Mouse (Mus musculus): ENCODE results near the gene Tmbim6. TPM values are rescaled to one million over a fixed set of nuclear protein-coding genes. Genes with fewer than 3 reads are reported as not detected.

Gene Tmbim6
- polyA plus RNA-seq, 1 experiment from 2014 or later = 225 TPM

GRCm38 (mm10) chr15:99455415-99455814, 62.7 kb downstream of the Tmbim6 start:
- Histone ChIP-seq H3K4me3 (ENCODE audit: low read depth, low read length) (no peak overlapping the region), H3K9ac (ENCODE audit: low read length) (no peak overlapping the region; the same call in 1 of the 2 replicates), H3K36me3 (ENCODE audit: control insufficient read depth, insufficient read depth, low read length) (no peaks in the 10 kb centered on the region), H3K27me3 (ENCODE audit: control insufficient read depth, insufficient read depth, low read length) (no peaks in the 10 kb centered on the region), H3K4me1 (ENCODE audit: control insufficient read depth, insufficient read depth, low read length) (peaks cover 23% of the 10 kb centered on the region), H3K27ac (replicated peaks; ENCODE audit: low read depth, low read length) (no peak overlapping the region), H3K9me3 (ENCODE audit: control insufficient read depth, low read length) (no peaks in the 10 kb centered on the region), H3K4me2 (ENCODE audit: low read depth, severe bottlenecking) (peak overlapping the region; percentile 7; the same call in 1 of the 2 replicates)
- whole genome bisulfite sequencing = 88% methylated on average over 3 of the region's 3 CpGs
- DNase-seq (ENCODE audit: low spot score) = no peak
- no peak for ATAC-seq (ENCODE audit: insufficient number of reproducible peaks, low FRiP score, low TSS enrichment, low read depth)

DNA sequence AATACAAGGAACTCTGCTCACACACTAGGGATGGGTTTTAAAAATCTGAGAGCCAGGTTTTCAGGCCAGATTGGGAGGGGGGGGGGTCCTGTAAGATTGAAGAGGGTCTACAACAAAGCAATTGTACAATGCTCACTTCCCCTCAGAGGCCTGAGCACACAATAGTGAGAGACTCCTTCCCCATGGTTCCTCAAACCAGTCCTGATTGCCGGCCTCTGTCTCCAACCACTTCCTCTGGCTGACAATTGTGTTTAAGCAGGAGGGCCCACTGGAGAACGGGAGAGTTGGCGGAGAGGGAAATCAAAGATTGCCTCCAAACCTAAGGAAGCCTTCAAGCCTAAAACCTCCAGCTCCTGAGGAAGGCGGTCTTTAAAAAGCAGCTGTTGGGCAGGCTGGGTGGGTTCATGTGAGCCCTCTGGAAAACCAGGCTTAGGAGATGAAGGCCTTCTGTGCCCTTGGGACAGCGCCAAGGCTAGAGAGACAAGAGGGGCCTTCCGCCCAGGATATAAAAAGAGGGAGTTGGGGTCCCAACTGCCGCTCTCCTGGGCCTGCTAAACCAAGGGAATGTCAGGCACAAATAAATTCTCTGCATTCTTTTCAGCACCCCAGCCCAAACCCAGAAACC, 63.8 kb downstream of the Tmbim6 start:
- no peaks in the 10 kb centered on the region for H3K36me3 ChIP-seq (ENCODE audit: control insufficient read depth, insufficient read depth, low read length)
- H3K4me3 ChIP-seq (ENCODE audit: low read depth, low read length) = peak overlapping the region; percentile 88
- H3K27me3 ChIP-seq (ENCODE audit: control insufficient read depth, insufficient read depth, low read length) = no peaks in the 10 kb centered on the region
- peak overlapping the region; percentile 85; the same call in 1 of the 2 replicates for H3K27ac ChIP-seq (replicated peaks; ENCODE audit: low read depth, low read length)
- ATAC-seq (ENCODE audit: insufficient number of reproducible peaks, low FRiP score, low TSS enrichment, low read depth) (no peak), DNase-seq (ENCODE audit: low spot score) (no peak)
- H3K4me1 ChIP-seq (ENCODE audit: control insufficient read depth, insufficient read depth, low read length) = peaks cover 23% of the 10 kb centered on the region
- no peaks in the 10 kb centered on the region for H3K9me3 ChIP-seq (ENCODE audit: control insufficient read depth, low read length)
- H3K9ac ChIP-seq (ENCODE audit: low read length) = peak overlapping the region; percentile 78
- peak overlapping the region; percentile 68 for H3K4me2 ChIP-seq (ENCODE audit: low read depth, severe bottlenecking)
- WGBS = 30% methylated on average over 7 of the region's 7 CpGs

DNA sequence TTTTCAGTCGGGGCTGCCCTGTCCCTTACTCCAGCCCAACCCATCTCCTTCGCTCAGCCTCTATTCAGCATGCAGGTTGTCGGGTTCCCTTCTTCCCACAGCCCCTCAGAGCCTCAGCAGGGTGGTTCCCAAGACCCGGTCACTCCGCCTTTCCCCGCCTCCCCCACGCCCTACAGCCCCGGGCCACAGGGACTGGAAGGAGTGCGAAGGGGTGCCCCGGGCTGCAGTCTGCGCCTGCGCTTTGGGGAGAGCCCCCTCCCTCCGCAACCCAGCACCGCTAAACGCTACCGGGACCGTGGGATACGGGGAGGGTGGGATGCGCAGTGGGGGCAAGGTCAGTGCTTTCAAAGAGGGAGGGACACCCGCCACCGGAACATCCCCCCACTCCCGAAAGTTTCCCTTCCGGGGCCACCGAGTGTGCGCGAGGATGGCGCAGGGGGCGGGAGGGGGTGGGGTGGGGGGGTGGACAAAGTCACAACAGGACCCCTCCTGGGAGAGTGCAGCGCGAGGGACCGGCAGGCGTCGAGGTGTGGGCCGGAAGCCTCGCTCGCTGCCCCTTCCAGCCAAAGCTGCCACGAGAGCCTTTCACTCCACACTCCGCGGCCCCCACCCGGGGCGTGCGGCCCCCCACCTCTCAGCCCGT, 64.4 kb downstream of the Tmbim6 start:
- peak overlapping the region; percentile 68 for H3K4me2 ChIP-seq (ENCODE audit: low read depth, severe bottlenecking)
- H3K27me3 ChIP-seq (ENCODE audit: control insufficient read depth, insufficient read depth, low read length) = no peaks in the 10 kb centered on the region
- H3K9me3 ChIP-seq (ENCODE audit: control insufficient read depth, low read length) = no peaks in the 10 kb centered on the region
- WGBS = under 1% methylated on average over 40 of the region's 43 CpGs
- peak overlapping the region; percentile 78 for H3K9ac ChIP-seq (ENCODE audit: low read length)
- peak overlapping the region; percentile 85 for H3K27ac ChIP-seq (replicated peaks; ENCODE audit: low read depth, low read length)
- no peaks in the 10 kb centered on the region for H3K36me3 ChIP-seq (ENCODE audit: control insufficient read depth, insufficient read depth, low read length)
- peak overlapping the region; percentile 88 for H3K4me3 ChIP-seq (ENCODE audit: low read depth, low read length)
- H3K4me1 ChIP-seq (ENCODE audit: control insufficient read depth, insufficient read depth, low read length) = peaks cover 23% of the 10 kb centered on the region
- DNase-seq (ENCODE audit: low spot score) (peak; percentile 79), ATAC-seq (ENCODE audit: insufficient number of reproducible peaks, low FRiP score, low TSS enrichment, low read depth) (peak; percentile 67)

DNA sequence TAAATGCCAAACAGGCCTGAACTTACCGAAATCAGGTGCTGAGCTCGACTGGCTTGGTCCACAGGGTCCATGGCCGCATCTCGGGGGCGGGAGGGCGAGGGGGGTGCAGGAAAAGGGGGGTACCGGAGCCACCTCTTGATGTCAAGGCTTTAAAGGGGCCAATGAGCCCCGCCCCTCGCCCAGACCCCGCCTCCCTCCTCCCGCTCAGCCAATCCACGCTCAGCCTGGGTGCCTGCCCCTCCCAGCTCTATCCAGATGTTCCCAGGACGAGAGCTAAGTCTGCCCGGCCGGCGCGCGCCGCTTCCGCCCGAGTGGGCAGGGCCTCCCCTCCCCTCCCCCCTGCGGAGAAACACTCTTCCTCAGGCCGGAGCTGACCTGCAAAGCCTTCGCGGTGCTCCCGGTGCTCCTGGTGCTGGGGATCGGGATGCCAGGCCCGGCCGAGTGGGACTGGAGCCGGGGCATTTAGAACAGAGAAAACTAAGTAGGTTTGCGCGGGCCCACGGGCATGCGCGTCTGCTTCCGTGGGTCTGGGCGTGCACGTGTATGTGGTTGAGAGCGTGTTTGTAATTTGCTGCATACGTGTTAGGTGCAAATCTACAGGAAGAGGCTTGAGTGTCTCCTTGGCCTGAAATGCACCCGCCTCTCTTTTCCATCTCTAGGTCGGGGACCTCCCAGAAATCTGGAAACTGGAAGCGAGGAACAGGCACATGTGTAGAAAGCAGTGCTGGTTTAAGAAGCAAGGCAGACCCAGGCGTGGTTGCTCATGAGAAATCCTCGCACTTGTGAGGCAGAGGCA, 65.1 kb downstream of the Tmbim6 start, which contains the start of gene Nckap5l:
Gene Nckap5l, minus strand, starts transcription at position 143 of the 796 bp plus-strand sequence.
- Histone ChIP-seq H3K36me3 (ENCODE audit: control insufficient read depth, insufficient read depth, low read length) (no peaks in the 10 kb centered on the region), H3K4me2 (ENCODE audit: low read depth, severe bottlenecking) (peak within 1 kb of the TSS; percentile 68), H3K27ac (replicated peaks; ENCODE audit: low read depth, low read length) (peak within 1 kb of the TSS; percentile 85), H3K27me3 (ENCODE audit: control insufficient read depth, insufficient read depth, low read length) (no peaks in the 10 kb centered on the region), H3K9me3 (ENCODE audit: control insufficient read depth, low read length) (no peaks in the 10 kb centered on the region), H3K9ac (ENCODE audit: low read length) (peak within 1 kb of the TSS; percentile 78), H3K4me1 (ENCODE audit: control insufficient read depth, insufficient read depth, low read length) (peaks cover 23% of the 10 kb centered on the region), H3K4me3 (ENCODE audit: low read depth, low read length) (peak within 1 kb of the TSS; percentile 88)
- DNase-seq (ENCODE audit: low spot score) (peak; percentile 97), ATAC-seq (ENCODE audit: insufficient number of reproducible peaks, low FRiP score, low TSS enrichment, low read depth) (peak; percentile 94)
- under 1% methylated on average over 45 of the region's 45 CpGs for WGBS

Other genes with a start within 250 kb of the Tmbim6 start
- 0.07 TPM in 1 of 2 replicates, not detected in the other for gene Kcnh3, start 168.0 kb upstream of the Tmbim6 start, polyA plus RNA-seq (2014; fragmentation: Nextera tagmentation; extraction: Ambion mirVana)
- gene Mcrs1, start 140.9 kb upstream of the Tmbim6 start, polyA plus RNA-seq (2014; fragmentation: Nextera tagmentation; extraction: Ambion mirVana) = 165 and 168 TPM in 2 replicates
- gene Prpf40b, start 97.8 kb upstream of the Tmbim6 start, polyA plus RNA-seq (2014; fragmentation: Nextera tagmentation; extraction: Ambion mirVana) = 51.9 and 57.3 TPM in 2 replicates
- gene Fam186b, start 97.0 kb upstream of the Tmbim6 start, polyA plus RNA-seq (2014; fragmentation: Nextera tagmentation; extraction: Ambion mirVana) = not detected in 2 replicates
- gene Fmnl3, start 22.4 kb upstream of the Tmbim6 start, polyA plus RNA-seq (2014; fragmentation: Nextera tagmentation; extraction: Ambion mirVana) = 26.8 and 31.7 TPM in 2 replicates
- gene Nckap5l, start 64.9 kb downstream of the Tmbim6 start, polyA plus RNA-seq (2014; fragmentation: Nextera tagmentation; extraction: Ambion mirVana) = 14.2 and 15.6 TPM in 2 replicates
- 17.8 and 20.2 TPM in 2 replicates for gene Bcdin3d, start 81.8 kb downstream of the Tmbim6 start, polyA plus RNA-seq (2014; fragmentation: Nextera tagmentation; extraction: Ambion mirVana)
- 0.47 TPM in 1 of 2 replicates, not detected in the other for gene Faim2, start 135.3 kb downstream of the Tmbim6 start, polyA plus RNA-seq (2014; fragmentation: Nextera tagmentation; extraction: Ambion mirVana)
- not detected in 2 replicates for gene Aqp2, start 186.2 kb downstream of the Tmbim6 start, polyA plus RNA-seq (2014; fragmentation: Nextera tagmentation; extraction: Ambion mirVana)
- gene Aqp5, start 197.9 kb downstream of the Tmbim6 start, polyA plus RNA-seq (2014; fragmentation: Nextera tagmentation; extraction: Ambion mirVana) = not detected in 2 replicates
- not detected in 2 replicates for gene Aqp6, start 208.5 kb downstream of the Tmbim6 start, polyA plus RNA-seq (2014; fragmentation: Nextera tagmentation; extraction: Ambion mirVana)

Measured in limb, embryonic 11.5 days (tissue).